Mouse (Mus musculus) c-Kit-negative CD71-positive TER-119-positive erythroid progenitor cells, embryonic 14.5 days (primary cell): ENCODE measurements around the gene Prr5.
"Not testable (repeated sequence)": the region's sequence is repeated elsewhere in the genome, so short reads cannot be mapped to it uniquely, and the experiment has no call there.

Experiments used
- DNase-seq: peaks from one replicate; pipeline ENCODE4 v3.0.0-alpha.2; 2013; ENCODE audit warnings: low read depth, low spot score

The Prr5 gene

DNA sequence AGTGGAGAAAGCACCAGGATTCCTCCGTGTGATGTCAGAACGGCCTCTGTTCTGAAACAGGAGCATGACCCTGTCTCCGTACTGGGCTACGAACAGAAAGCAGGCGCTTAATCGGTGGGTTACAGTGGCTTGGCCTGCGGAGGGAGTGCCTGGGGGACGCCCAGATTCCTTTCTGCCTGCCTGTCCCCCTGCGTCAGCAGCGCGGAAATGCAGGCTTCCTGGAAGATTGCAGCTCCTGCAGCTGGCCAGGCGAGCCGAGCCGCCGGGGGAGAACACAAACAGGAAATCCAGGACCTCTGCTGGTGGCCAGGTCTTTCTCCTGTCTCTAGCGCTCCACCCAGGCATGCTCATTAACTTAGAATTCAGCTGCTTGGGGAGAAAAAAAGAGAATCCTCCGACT, 45.3 kb downstream of the Prr5 start:
- no peak for DNase-seq

DNA sequence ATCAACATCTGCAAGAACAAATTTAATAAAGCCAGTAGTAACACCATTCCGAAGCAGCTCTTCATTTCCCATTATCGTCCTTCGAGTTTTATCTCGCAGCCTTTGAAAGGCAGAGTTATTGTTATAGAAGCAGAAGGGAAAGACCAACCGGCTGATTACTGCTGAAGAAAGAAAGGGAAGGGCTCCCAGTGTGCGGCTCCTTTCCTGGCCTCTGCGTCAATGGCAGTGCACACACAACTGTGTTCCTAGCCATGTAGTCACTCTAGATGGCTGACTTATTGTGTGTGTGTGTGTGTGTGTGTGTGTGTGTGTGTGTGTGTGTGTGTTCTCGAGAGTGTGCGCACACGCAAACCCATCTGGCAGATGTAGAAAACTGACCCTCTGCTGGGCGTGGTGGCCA, 45.7 kb downstream of the Prr5 start:
- no peak for DNase-seq

DNA sequence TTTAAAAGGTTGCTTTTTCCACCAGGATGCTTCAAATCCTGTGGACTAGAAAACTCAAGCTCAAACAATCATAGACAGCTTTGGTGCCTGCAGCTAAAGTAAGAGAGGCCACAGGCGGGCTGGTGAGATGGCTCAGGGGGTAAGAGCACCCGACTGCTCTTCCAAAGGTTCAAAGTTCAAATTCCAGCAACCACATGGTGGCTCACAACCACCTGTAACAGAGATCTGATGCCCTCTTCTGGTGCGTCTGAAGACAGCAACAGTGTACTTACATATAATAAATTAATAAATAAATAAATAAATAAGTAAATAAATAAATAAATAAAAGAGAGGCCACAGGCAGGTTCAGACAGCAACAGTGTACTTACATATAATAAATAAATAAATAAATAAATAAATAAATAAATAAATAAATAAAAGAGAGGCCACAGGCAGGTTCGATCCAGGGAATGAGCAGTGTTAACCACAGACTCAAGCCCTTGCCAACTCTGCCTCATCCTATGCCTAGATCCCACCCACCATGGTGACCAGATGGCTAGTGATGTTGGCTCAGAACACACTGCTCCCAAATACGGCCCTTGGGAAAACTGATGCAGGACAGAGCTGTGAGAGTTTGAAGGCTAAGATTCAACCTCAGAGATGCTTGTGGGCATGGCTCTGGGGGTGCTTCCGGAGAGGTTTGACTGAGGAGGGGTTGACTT, 48.3 kb downstream of the Prr5 start:
- not testable (repeated sequence) for DNase-seq

DNA sequence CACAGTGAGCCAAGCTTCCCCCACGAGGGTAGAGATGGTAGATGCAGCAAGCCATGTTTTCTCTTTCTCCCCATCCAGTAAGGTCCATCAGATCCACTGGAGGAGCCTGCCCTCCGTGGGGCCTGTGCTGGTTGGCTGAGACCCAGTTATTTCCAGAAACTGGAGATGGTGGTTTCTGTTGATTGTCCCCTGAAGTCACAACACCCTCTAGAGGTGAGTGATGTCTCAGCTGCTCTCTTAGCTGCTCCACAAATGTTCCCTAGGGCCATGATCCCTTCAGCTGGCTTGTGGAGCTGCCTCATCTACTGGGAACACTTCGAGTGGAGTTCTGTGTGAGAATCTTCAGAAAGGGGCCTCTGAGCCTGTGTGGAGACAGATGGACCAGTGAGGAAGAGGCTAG, 49.4 kb downstream of the Prr5 start:
- DNase-seq: no peak

DNA sequence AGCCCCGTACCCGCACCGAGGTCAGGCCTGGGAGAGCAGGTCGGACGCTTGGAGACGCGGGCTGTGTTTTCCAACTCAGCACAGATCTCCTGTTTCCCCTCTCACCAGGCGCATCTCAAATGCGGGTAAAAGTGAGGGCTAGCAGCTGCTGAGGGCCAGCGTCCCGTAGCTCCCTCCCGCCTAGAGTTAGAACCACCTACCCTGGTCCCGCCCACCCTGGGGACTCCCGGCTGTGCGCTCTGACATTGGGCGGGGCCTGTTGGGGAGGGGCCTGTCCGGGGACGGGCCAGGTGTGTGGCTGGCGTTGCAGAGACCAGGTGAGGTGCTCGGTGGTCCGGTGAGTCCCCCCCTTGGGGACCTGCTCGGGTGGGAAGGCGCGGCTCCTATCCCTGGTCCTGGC, 50.4 kb downstream of the Prr5 start, which contains the start of gene Arhgap8:
Gene Arhgap8 (plus strand): TSS at position 262 of the 400 bp plus-strand sequence.
- DNase-seq: no peak

DNA sequence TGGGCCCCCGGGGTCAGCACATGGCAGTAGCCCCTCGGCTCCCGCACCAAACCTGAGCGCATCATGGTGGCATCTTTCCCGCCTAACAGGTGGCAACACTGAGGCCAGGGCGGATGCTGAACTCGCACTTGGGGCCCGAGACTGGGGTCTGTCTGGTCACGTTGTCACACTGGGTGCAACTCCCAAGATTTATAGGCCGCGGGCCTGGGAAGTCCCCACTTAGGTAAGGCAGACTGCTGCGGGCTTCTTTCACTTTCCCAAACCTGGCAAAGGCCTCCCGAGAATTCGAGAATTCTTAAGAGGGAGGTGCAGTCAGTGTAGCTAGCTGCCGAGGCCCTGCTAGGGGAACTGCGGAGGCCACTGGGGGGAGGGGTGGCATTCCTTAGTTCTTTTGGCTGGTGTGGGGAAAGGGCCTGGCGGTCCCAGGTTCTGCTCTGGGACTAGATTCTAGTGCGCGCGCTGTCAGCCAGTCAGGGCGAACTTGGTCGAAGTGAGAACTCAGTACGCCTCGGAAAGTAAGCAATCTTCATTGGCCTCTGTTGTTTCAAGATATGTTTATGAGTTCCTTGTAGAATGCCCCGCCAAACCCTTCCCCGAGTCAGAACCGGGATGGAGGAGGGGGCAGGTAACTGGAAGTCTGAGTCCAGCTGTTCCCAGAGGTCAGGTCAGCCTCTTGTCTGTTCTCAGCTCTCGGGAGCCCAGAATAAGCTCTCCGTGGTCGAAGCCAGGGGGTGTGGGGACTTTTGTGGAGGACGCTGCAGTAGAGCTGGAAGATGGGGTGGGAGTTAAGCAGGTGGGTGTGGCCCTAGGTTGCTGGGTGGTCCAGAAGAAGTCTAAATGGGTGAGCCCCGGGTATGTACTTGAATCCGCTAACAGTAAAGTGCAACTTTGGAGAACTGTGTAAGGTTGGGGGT, 51.1 kb downstream of the Prr5 start:
- no peak for DNase-seq

DNA sequence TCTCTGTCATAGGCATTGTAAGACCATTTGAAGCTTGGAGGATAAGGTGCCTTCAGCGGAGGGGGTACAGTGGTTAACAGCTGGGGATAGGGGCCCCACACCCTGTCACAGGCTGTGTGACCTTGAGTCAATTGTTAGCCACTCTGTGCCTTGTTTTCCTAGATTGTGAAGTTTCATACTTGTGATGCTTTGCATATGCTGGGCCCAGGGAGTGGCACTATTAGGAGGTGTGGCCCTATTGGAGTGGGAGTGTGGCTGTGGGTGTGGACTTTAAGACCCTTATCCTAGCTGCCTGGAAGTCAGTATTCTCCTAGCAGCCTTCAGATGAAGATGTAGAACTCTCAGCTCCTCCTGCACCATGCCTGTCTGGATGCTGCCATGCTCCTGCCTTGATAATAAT, 54.2 kb downstream of the Prr5 start:
- DNase-seq: not testable (repeated sequence)

DNA sequence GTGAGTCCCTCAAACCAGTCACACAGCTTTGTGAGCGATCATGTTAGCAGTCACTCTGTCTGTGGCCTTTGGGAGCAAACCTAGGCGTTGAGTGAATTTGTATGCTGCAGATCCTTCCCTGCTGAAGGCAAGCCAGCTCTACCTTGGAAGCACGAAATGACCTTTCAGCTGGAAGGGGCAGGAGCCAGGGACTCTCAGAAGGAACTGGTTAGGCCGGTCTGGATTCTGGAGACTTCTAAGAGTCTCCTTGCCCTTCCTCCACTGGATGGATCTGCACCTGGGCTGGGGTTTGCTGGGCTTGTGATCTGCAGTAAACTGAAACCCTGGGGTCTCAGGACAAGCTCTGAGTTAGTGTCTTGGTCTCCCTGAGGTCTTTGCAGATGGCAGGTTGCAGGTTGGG, 54.8 kb downstream of the Prr5 start:
- DNase-seq: no peak

DNA sequence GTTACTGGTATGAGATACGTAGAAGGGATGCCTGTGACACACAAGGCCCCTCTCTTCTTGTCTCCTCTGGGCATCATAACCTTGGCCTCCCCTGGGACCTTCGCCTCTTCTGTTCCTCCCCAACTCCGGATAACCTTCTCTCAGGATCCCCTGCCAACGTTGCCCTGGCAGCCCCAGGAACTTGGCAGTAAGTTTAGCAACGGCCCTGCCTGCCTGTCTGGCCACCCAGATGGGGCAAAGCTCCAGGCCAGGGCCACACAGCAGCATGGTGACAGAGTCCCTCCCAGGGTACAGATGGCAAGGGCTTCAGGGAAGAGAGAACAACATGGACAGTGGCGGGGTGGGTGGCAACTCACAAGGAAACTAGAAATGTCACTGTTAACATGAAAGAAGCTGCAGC, 60.3 kb downstream of the Prr5 start:
- DNase-seq: no peak

DNA sequence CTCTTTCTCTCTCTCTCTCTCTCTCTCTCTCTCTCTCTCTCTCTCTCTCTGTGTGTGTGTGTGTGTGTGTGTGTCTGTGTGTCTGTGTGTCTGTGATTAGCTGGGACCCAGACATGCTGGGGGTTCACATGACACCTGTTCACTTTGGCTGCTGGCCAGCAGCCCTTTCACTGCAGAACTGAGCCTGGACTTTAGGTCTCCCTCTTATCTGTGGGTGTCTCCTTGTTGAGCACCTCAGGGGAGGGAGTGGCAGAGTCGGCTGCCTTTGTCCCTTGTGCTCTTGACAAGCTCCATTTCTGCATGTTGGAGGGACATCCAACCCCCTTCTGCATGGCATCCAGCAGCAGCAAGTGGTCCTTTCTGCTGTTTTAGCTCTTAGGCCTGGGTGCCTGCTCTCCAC, 61.5 kb downstream of the Prr5 start:
- no peak for DNase-seq

DNA sequence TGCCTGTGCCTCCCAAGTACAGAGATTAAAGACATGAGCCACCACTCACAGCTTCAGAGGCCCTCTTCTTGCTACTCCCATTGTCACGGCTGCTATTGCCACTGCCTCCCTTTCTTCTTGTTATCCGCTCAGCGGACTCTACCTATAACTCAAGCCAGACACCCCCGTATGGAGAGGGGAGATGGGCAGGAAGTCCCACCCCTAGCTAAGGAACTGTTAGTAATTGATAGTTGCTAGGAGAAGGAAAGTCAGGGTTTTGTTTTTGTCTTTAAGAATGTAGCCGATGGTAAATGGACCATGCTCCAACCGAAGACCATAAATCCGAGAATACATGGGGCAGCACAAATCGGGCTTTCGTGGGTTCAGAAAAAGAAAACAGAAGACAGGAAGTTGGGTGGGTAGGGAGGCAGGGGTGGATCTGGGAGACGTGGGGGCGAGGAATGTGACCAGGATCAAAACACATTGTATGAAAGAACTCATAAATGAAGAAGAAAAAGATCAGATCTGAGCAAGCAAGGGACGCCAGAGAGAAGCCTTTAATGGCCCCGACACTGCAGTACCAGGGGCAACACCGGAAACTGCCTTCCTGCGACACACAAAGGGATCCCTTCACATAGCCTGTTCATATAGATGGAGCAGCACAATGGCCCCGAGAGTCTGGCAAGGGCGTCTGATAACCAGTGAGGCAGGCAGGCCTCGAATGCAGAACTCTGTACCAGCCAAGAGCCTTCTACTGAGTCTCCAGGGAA, 62.4 kb downstream of the Prr5 start:
- no peak for DNase-seq

DNA sequence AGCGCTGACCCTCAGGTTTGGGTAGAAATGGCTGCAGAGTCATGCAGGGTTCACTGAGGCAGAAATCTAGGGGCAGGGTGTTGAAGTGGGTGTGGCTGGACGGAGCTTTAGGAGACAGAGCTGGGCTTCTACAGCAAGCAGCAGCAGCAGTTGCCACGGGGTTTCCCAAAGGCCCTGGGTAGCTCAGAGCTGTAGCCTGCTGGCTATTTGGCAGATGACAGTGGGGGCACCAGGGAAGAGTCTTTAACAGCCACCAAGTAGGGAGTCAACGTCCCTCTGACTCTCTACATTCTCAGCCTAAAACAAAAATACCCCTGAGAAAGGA, 63.0 kb downstream of the Prr5 start:
- no peak for DNase-seq

DNA sequence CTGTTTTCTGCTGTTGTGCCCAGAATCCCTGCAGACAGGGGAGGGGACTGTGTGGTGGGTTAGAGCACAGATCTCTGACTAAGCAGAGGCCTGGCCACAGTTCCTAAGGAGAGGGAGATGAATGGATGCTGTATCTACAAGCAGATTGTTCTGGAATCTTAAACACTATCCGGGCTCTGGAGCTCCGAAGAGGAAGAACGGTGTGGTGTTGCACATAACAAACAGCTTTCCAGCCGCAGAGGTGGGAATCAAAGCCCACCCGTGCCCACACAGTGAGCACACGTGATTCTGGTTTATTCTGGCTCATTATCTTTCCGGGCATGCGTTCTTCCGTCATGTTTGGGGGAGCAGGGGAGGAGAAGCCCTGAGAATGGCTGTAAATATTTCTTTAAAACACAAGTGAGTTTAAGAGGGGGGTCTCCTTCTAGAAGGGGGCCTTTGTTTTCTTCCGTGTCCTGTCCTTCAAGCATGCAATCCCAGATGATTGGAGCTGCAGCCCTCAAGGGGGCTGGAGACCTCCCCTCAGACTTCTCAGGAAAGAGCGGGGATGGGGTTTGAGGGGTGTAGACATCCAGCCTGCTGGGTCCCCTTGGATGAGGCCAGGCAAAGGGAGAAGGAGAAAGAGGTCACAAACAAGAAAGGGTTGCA, 67.0 kb downstream of the Prr5 start:
- no peak for DNase-seq

DNA sequence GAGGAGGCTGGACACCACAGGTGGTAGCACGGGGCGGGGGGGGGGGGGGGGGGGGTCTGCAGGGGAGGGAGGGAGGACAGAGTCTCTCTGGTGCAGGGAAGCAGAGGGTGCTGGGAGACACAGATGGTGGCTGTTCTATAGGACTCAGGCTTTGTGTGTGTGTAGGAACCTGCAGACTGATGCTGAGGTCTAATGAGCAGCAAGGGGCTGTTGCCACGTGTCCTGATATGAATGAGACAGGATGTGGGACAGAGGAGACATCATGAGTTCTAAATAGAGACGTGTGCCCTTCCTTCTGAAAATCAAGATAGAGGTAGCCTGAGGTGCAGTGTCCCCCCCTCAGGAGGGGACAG, 67.5 kb downstream of the Prr5 start:
- DNase-seq: no peak

DNA sequence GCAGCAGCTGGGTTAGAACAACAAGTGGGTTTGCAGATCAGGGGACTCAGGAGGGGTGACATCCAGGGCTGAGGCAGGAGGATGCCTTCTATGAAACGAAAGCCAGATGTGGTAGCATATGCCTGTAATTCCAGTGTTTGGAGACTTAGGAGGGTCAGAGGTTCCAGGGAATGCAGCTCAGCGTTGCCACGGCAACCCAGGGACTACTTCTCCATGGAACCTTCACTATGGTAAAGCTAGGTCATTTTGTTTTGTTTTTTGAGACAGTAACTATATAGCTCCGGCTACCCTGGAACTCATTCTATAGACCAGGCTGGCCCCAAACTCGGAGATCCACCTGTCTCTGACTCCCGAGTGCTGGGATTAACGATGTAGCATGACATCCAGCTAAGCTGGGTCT, 68.8 kb downstream of the Prr5 start:
- DNase-seq: no peak

DNA sequence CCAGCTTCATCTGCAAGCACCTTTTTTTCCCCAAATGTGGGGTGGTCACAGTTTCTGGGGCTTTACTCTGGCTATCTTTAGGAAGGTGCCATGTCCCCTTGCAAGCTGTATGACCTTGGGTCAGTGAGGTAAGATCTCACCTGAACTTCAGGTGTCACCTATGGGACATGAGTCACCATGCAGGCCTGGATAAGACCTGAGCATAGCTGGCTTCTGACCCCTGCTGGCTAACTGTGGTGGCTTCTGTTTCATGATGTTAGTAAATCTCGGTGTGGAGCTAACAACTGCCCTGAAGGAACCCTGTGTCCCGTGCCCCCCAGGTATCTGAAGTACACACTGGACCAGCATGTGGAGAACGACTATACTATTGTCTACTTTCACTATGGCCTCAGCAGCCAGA, 72.2 kb downstream of the Prr5 start:
- no peak for DNase-seq

DNA sequence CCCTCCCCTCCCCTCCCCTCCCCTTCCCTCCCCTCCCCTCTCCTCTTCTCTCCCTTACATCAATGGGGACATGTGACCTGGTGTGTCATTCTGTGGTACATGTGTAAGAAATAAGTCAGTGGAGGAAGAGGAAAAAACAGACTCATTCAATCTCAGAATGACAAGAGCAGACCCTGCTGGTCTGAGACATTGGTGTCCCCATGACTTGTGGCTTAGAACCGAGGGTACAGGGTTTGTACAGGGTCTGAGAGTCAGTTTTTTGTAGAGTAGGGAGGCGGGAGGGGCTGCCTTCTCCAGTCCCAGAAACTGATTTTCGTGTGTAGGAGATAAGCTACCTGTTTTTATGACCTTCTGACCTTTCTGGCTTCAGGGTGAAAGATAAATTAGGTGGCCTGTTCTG, 73.9 kb downstream of the Prr5 start:
- DNase-seq: no peak

DNA sequence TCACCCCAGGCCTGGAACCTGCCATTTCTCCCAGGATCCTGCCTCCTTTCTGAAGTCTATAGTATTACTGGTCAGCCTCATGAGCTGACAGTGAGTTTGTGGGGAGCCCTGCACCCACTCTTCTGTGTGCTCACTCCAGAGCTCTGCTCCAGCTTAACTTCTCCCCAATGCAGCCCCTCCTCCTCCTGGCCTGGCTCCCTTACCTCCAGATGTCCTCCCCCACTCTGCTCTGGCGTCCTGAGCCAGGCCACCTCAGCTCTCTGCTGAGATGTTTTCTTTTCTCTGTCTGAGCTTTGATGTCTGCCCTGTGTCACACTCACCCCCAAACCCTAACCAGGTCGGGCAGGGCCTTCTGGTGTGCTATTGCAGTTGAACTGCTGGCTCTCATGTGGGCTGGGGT, 74.9 kb downstream of the Prr5 start:
- DNase-seq: no peak

DNA sequence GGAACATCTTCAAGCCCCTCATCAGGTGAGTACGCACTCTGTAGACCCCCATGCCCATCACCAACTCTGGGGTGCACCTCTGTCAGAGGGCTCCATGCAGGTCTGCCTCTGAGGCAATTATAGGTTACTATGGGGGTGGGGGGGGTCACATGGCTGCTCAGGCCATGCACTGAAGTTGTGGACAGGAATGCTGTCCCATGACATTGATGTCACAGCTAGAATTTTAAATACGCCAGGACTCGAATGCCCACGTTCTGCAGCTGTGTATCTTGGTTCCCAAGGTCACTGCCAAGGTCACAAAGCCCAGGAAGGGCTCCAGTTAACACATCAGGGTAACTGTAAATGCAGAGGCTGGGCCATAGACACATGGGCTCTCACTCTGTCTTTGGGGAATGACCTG, 76.4 kb downstream of the Prr5 start:
- no peak for DNase-seq
